Mouse (Mus musculus) heart, postnatal 25 days (tissue): Measurements from ENCODE around the gene Secisbp2l. TPM values are rescaled to one million over a fixed set of nuclear protein-coding genes. Genes with fewer than 3 reads are reported as not detected.

ENCODE experiments used
- DNase-seq: peaks from one replicate; pipeline ENCODE4 v3.0.0; 2022; ENCODE audit warnings: low spot score
- intact Hi-C: fragments of 180-260 bp; cut with DNase I; formaldehyde crosslinking; loops from one replicate; pipeline ENCODE4 v1.15.1; 2025
- total RNA-seq, 2 experiments: library from RNA; stranded (reverse); gene quantifications; 2 replicates each; pipeline ENCODE4 v1.2.3; 2021

Gene Secisbp2l
- total RNA-seq, 2 experiments from 2014 or later, result 26.3 to 28.6 TPM

DNA sequence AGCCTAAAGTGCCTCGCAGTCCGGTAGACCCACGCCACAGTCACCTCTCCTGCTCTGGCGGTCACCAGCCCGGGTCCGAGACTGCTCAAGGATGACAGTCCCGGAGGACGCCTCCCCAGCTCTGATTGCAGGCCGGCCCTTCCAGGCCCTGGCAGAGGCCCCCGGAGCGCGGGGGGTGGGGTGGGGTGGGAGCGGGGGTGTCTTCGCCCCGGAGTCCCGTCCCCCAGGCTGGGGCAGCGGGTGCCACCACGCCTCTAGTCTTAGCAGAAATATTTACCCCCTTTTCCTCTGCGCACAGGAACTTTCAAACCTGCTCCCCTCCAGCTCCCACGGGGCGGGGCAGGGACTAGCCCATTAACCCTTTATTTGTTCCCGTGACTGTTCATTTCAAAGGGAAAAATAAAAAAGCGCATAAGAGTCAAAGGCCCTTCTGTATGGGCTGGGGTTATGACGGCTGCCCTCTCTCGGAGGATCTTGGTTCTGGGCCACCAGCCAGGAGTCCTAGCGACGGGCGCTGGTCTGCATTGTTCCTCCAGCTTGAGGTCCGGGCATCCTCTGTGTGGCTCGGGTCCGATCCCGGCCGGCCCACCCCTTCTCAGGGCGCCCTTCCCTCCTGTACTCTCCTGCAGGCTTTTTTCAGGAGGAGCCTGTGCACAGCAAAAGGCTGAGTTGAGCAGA is 59.1 kb downstream of the Secisbp2l start:
- DNase-seq, result no peak
- intact Hi-C loops, result no loop called here

- intact Hi-C loops, result no loop called here
- no peak for DNase-seq
Observed at GRCm38 (mm10) chr2:125723086-125723407, 59.6 kb downstream of the Secisbp2l start.

DNA sequence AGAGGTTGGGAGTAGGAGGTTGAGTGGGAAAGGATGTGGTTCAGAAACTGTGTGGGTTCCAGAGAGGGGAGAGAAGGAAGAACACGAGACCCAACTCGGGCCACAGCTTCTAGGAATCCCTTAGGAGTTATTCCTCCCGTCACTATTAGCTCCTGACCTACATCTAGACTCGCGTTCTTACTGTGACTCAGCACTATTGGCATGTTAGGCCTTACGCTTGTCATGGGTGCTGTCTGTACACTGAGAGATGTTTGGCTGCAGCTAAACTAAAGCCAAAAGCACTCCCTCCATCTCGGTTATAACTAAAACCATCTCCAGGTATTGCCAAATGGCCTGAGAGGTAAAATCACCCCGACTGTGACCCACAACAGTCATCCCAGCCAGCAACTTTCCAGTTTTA is 66.1 kb downstream of the Secisbp2l start:
- intact Hi-C loops, result no loop called here
- no peak for DNase-seq

DNA sequence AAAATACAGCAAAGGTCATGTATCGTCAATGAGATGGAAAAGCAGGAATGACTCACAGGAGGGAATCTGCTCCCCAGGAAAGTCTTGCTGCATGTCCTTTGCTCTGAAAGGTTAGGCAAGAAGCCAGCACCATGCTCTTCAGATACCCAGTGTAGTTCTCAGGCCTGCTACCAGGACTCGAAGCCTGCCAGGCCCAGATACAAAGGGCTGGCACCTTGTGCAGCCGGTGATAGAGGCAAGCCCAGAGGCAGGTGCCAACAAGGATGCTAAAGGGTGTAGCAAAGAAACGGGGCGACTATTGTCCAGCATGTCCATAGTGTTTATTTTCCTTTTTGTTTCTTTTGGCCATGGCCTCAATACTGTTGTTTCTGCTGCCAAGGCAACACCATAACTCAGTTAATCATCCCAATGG is 76.2 kb downstream of the Secisbp2l start:
- intact Hi-C loops, result no loop called here
- DNase-seq, result no peak

DNA sequence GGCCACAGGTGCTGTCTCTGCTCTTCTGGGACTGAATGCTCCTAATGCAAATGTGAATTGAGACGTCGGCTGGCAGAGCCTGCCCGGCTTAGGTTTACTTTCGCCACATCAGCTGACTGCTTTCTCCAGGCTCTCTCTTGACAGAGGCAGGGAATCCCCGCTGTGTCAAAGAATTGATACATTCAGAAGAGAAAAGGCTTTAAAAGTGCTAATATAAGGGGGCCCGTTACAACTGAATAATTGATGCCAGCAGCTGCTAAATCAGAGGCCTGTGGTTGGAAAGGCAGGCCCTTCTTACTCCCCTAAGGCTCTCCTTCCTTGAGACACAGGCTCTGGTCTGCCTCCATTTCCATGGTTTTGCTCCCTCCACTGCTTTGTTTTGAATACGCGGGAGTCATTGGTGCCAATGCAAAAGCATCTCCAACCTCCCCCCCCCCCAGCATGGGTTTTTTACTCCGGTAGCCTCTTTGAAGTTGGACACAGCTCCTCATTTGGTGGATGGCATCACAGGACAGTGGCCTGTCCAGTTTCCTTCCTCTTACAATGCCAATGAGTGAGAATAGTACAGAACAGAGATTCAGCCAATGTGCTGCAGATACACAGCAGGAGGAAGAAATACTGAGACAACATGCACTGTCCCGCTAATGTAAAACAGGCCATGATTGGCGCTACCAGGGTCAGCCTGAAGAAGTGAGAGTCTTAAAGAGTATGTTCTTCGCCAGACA is 77.6 kb downstream of the Secisbp2l start:
- no peak for DNase-seq
- intact Hi-C loops, result no loop called here

DNA sequence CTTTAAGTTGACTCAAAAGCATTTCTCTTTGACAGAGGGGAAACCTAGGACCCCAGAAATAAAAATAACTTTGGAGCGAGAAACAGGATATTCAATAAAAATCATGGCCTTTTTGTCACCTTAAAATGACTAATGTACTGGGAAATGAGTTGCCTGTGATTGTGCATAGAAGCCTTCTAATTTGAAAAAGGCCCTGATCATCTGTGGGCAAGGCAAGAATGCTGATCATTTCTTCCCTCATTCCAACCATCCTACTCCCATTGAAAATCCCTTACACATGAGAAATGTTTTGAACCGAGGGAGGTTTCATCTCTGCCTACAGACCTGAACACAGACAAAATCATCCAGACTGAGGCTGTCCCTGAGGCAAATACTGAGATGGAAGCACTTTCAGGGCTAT is 79.8 kb downstream of the Secisbp2l start:
- no peak for DNase-seq
- intact Hi-C loops, result no loop called here

- intact Hi-C loops, result no loop called here
- DNase-seq, result no peak
Observed at GRCm38 (mm10) chr2:125701606-125702005, 81.1 kb downstream of the Secisbp2l start.

- DNase-seq, result no peak
- intact Hi-C loops, result no loop called here
Observed at GRCm38 (mm10) chr2:125696219-125696618, 86.5 kb downstream of the Secisbp2l start.

DNA sequence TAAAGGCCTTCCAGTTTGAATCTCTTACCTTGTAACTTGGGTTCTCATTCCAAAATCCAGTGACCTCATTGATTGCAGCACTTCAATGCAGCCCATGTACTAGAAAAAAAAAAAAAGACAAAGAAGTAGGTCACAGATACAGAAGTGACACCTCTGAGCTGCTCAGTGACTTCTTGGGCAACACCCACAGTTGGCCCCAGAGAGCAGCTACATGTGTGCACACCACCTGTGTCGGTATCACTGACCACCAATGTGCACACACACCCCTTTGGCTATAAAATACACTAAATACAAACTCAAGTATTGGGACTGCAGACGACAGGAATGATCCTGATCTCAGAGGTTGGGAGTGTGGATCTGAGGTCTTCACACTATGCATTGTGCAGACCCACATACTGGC is 87.9 kb downstream of the Secisbp2l start:
- no peak for DNase-seq
- intact Hi-C loops, result no loop called here

DNA sequence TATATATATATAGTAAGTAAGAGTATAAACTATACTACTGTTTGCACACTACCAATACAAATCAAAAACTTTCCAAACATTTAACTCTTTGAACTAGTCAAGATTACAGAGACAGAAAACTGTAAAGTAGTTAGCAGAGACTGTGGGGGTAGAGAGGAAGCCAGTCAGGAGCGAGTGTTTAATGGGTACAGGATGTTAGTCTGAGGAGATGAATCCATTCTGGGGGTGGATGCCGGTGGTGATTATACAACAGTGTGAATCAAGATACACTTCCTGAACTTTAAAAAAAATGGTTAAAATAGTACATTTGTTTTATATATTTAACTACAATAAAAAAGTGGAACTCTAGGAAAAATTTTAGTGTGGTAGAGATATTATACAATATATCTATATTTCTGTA is 90.7 kb downstream of the Secisbp2l start:
- intact Hi-C loops, result no loop called here
- DNase-seq, result no peak

Other genes starting within 250 kb of the Secisbp2l start
- 1 to 10 TPM; 1.4 to 1.8 TPM for gene Cep152, start 157.8 kb downstream of the Secisbp2l start, total RNA-seq
- gene Eid1, start 109.8 kb downstream of the Secisbp2l start, total RNA-seq, result 10 to 100 TPM; 51.3 to 55.2 TPM
- gene Shc4, start 58.7 kb downstream of the Secisbp2l start, total RNA-seq, result under 1 TPM; 0.42 to 0.49 TPM
- gene Galk2, start 76.2 kb upstream of the Secisbp2l start, total RNA-seq, result 10 to 100 TPM; 10.1 to 10.9 TPM
- 10 to 100 TPM; 86.9 to 87.0 TPM for gene Cops2, start 76.3 kb upstream of the Secisbp2l start, total RNA-seq